Mouse (Mus musculus) adipocyte (in vitro differentiated cells): Measurements from ENCODE around the gene Gm19426.
A peak's percentile ranks its signal among the peaks of the same experiment; 100 is the strongest.

Experiments used
- DNase-seq: peaks from one replicate; pipeline ENCODE4 v3.0.0-alpha.2; 2016; ENCODE audit warnings: low spot score

The Gm19426 gene

GRCm38 (mm10) chr2:84743561-84743960 is at the start of gene Gm19426:
TSS of gene Gm19426 (minus strand) at chr2:84743655.
- peak; percentile 90 for DNase-seq

DNA sequence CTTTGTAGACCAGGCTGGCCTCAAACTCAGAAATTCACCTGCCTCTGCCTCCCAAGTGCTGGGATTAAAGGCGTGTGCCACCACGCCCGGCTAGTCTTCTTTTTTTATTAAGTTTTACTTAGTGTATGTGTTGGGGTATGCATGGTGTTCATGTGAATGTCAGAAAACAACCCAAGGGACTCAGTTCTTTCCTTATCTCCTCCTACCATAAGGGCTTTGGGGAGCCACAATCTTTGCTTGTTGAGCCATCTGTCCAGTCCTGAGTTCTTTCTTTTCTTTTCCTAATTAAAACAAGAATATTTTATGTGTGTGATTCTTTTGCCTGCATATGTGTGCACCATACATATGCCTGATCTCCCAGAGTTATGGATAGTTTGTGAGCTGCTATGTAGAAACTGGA is 49.7 kb upstream of the Gm19426 start:
- DNase-seq = no peak

GRCm38 (mm10) chr2:84792516-84792915 is 49.1 kb upstream of the Gm19426 start:
- peak; percentile 43 for DNase-seq

- no peak for DNase-seq
These were observed 47.0 kb upstream of the Gm19426 start for GRCm38 (mm10) chr2:84790418-84790817.

DNA sequence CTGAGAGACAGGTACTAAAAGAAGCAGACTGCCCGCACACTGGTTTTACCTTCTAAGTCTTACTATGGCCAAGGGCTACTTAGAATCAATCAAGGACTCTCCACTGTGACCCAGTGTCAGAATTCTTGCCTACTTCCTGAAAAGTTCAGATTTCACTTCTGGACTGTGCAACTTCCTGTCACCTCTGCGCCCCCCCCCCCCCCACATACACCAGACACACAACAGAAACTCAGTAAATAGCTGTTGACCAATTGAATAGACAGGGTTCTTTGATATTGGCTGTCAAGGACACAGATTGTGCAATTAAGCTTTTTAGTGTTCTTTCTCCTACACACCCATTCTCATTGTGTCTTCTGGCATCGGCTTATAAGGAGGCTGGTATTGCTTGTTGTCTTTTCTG is 44.9 kb upstream of the Gm19426 start:
- DNase-seq = no peak

- DNase-seq = no peak
These were observed 40.5 kb upstream of the Gm19426 start for GRCm38 (mm10) chr2:84783840-84784566.

DNA sequence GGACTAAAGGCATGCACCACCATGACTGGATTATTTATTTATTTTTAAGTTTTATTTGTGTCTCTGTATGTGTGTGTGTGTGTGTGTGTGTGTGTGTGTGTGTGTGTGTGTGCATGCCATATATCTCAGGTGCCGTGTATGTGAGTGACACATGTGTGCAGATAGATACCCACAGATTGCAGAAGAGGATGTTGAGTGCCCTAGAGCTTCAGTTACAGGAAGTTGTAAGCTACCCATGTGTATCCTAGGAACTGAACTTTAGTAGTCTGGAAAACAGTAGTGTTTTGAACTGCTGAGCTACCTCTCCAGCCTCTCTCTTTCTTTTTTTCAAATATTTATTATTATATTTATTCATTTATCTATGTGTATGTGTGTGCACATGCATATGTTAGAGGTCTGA is 39.9 kb upstream of the Gm19426 start:
- DNase-seq = no peak

DNA sequence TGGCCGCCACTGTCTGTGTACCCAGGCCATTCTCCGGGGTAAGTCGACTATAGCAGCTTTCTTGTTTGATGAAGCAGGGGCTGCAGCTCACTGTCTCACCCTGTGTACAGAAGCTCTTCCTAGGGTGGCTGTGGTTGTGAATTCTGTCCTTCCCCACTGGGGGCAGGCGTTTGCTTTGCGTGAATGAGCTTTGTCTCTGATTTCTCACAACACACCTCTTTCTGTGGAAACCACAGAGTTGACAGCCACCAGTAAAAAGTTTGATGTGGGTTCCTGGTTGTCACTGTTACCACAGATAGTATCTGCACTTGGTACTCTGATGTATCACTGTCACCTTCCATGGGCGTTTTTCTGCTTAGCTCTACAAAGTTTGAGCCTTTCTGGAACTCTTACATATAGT is 35.8 kb upstream of the Gm19426 start:
- no peak for DNase-seq

DNA sequence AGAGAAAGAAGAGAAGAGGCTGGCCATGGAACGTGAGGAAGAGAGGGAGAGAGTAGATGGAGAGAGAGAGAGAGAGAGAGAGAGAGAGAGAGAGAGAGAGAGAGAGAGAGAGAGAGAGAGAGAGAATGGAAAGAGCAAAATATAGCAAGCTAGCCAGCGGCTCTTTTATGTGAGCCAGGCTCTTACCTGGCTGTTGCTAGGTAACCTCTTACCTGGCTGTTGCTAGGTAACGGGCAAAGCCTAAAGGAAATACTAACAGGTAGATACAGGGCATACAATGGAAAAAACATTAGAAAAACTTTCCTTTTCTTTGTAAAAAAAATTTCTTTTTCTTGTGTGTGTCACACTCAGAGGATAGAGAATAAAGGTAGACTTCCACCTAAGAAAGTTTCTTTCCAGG is 34.3 kb upstream of the Gm19426 start:
- DNase-seq = no peak

- DNase-seq = no peak
These were observed 32.2 kb upstream of the Gm19426 start for GRCm38 (mm10) chr2:84775665-84776064.

- no peak for DNase-seq
These were observed 31.8 kb upstream of the Gm19426 start, which contains the start of gene Serping1 for GRCm38 (mm10) chr2:84775241-84775640. TSS of gene Serping1 (minus strand) at chr2:84775444.

DNA sequence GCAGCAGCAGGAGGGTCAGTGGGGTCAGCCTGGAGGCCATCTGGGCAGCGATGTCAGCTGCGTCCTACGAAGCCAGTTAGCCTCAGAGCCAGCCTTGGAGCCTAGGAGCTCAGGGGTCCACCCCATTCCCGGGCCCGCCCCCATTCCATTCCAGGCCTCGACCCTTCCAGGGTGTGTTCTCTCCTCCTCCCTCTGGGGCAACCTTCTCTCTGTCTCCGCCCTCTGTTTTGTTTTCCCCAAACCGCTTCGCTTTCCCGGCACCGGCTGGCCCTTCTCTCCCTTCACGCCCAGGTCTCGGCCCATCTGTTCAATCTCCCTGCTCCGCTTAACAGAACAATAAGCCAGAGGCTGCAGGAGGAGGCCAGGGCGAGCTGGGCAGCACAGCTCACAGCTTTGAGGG is 31.3 kb upstream of the Gm19426 start:
- DNase-seq = no peak

DNA sequence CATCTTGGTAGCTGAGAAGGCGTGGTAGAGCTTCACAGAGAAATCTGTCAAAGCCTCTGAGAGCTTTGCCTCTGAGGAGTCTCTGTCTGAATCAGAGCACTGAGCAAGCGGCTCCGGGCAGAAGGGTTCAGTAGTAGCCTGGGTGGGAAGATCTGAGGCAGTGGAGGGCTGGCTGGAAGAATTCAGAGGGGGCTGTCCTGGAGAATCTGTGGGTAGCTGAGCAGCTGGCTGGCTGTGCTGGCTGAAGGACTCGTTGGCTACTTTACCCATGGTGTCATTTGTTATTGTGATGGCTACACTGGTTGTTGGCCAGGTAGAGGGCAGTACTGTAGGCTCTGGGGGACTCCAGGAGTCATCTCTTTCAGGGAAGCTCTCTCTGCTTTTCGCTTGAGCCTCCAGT is 29.7 kb upstream of the Gm19426 start:
- no peak for DNase-seq

DNA sequence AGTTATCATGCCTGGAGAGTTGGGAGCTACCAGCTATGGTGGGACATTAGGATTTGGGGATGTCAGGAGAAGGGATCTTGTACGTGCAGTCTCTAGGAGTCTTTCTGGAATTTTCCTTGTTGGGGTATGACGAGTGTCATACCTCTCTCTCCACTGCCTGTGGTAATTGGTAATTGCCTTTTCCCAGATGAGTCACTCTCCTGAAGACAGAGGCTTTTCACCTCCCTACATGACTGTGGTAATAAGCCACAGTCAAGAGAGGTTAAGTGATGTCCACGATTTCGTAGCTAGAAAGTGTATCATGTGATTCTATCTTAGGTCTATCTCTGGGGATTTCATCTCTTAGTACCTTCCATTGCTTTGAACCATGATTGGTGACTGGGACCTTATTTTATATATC is 29.0 kb upstream of the Gm19426 start:
- DNase-seq = no peak

GRCm38 (mm10) chr2:84770501-84770900 is 27.0 kb upstream of the Gm19426 start:
- peak; percentile 37 for DNase-seq

GRCm38 (mm10) chr2:84762818-84763217 is 19.4 kb upstream of the Gm19426 start:
- peak; percentile 38 for DNase-seq

DNA sequence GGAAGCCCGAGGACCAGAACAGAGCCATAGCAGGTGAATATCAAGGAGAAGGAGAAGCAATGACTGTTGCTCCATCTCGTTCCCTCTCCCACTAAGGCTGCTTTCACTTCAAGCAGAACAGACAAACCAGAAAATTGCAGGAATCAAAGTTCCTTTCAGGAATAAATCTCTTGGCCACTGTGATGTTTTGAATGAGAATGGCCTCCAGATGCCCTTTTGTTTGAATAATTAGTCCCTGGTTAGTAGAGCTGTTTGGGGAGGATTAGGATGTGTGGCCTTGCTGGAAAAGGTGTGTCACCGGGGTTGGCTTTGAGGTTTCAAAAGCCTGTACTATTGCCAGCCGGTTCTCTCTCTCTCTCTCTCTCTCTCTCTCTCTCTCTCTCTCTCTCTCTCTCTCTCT is 18.8 kb upstream of the Gm19426 start:
- DNase-seq = no peak

DNA sequence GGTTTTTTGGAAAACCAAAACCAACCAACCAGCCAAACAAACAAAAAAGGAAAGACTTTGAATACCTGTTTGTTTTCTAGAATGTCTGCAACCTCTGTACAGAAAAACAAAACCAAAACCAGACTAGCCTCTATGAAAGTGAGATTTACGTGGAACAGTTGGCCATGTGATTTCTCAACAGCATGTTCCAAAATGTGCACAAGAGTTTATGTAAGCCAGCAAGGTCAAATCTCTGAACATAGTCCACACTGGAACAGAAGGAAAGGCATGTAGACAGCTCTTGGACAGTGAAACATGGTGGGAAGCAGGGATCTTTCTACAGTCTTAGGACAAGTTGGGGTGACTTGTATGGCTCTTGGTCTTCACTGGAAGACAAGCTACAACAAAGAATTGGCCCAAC is 18.4 kb upstream of the Gm19426 start:
- DNase-seq = peak; percentile 37

DNA sequence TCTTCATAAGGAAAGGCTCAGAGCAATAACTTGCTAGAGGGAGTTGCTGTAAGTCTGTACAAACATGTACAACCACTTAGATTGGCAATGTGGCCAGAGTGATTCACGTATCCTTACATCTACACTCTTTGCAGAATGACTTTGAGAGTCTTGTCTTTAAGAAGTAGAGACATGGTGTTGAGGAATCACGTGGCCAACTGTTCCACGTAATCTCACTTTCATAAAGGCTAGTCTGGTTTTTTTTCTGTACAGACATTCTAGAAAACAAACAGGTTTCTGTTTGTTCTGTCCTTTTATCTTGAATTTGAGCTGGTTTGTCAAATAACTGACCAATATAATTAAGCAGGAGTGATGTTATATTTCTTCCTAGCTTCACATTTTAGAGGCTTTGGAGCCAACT is 17.9 kb upstream of the Gm19426 start:
- no peak for DNase-seq

DNA sequence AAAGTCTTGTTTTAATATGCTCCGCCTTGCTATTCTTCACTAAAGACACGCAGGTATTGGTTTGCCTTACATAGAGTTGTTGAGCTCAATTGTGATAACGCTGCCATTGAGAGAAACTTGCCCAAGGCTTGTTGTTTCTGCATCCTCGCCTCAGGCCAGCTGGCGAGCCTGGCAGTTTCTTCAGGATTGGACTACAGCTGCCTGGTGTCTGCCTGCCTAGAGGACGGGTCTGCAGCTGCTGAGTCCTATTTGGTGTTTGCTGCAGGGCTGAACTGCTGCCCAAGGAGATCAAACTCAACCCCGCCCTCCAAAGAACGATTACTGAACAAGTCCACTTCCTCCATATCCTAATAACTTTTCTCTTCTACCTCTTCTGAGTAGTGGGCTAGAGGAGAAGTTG is 17.3 kb upstream of the Gm19426 start:
- no peak for DNase-seq

DNA sequence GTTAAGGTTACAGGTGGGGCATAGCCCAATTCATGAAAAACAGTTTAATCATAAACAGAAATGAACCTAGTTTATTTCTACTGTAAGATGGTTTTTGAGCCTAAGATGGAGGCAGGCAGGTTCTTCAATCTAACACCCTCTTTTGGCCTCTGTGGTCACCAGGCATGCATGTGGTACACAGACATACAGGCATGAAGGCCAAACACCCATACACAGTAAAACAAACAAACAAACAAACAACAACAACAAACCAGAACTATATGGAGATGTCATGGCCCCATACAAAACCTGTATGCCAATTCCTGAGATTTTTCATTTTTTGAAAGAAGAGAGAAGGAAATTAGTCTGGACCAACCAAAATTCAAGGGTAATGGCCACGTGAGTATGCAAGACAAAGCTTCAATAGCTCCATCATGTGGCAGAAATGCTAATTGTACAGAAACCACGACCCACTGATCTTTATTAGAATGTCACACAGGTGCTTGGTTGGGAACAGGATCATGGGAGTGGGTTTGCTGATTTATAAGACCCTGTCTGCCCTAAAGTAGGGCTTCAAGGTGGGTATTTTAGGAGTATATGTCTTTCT is 15.2 kb upstream of the Gm19426 start:
- DNase-seq = peak; percentile 83

- DNase-seq = peak; percentile 77
These were observed 13.7 kb upstream of the Gm19426 start for GRCm38 (mm10) chr2:84757026-84757682.

GRCm38 (mm10) chr2:84756245-84756644 is 12.8 kb upstream of the Gm19426 start:
- no peak for DNase-seq
